Mouse (Mus musculus): ENCODE measurements at regions not wholly inside any gene's neighbourhood (a gene's known extent, or its start where the extent isn't known, plus 50 kb on each side); places are given as distances from the start of the nearest gene placed in this dataset.

DNA sequence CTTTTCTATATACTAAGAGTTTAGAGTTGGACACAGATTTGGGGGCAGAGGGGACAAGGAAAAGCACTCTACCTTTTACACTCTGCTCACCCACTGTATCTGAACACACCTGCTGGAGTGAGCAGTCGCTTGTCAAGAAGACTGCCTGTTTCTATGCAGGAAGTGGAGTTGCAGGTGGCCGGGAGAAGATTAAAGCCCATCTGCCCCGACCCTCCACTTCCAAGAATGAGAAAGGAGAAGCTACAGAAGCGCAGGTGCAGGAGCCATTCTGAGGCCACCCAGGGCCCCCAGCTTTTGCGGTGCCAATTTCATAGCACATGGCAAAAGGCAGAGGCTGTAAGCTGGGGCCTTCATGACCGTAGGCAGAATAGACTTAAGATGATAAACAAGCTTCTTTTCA, 108.4 kb upstream of the Atp6ap2 start:
- DNase-seq = peak; percentile 52

DNA sequence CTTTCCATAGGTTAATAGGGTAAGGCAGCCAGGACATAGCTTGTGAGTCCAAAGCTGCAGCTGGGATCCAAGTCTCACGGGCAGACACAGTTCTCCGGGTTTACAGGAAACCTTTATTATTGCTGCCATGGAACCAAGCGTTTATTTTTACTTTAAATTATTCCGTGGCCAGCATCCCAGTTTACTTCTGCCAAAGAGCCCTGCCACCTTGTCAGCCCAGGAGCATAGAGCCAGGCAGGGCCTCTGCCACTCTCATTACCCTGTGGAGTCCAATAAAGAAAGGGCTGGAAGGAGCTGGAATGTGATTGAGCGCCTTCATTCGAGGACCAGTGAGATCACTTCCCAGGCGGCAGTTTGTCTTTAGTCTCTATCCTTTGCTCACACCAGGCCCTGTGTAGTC, 96.6 kb upstream of the Atp6ap2 start:
- DNase-seq = no peak

DNA sequence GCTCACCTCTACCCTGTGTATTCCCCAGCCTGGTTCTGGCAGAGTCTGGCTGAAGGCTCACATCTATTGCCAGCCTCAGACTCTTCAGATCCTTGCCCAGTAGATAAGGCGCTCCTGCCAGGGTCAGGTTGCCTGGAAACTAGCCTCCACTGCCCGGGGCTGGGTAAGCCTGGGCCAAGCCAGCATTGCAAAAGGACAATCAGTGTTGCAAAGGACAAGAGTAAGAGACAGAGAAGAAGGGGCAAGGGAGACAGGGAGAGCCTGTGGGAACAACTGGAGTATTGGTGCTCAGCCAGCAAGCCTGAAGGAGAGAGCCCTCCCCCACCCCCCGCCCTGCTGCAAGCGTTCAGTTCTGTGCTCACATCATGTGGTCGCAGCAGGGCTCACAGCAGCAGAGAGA, 94.4 kb upstream of the Atp6ap2 start:
- no peak for DNase-seq

DNA sequence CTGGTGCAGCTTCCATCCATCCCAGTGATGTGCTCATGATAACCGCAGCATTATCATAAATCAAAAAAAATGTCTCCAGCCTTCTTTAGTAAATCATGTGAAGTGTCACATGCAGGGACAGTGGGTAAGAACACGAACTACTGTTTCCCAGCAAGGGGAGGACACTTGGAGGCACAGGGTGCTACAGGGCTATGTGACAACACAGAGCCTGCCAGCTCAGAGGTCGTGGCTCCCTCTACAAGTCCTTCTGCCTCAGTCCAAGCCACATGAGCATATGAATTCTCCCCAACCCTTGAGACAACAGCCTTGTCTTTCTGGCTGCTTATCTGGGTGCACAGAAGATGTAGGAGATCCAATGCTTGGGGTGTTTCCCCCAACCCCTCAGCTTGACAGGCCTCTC, 93.7 kb upstream of the Atp6ap2 start:
- no peak for DNase-seq

DNA sequence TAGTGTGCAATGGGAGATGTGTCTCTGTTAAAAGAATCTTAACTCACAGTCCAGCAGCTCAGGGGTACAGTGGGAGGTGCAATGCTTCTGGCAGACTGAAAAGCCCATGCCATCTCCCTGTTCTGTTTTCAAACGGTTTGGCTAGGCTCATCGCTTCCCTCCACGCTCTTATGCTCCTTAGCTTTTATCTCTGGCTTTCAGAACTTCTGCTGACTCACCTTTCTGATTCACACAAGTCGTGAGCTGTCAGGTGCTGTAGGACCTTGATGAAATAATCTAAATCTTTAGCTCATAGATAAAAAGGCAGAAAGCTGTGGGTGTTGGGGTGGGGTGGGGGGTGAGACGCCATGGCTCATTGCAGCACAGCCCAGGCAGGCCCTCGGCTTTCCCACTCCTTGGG, 93.1 kb upstream of the Atp6ap2 start:
- no peak for DNase-seq

DNA sequence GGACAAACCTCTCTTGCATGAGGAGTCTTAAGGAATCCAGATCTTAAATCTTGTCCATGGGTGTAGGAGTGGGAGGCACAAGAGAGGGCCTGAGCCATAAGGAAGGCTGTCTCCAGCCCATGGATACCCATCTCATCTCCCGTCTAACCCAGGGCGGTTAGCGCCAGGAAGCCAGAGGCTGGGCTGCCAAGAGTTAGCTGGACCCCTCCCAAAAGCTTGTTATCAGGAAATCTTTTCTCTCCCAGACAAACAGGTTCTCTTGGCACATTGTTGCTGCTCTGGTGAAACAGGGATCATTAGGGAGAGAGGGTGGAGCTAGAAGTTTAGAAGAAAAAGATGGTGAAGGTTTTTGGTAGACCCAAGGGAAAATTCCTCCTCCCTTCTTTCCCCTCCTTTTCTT, 87.0 kb upstream of the Atp6ap2 start:
- no peak for DNase-seq

DNA sequence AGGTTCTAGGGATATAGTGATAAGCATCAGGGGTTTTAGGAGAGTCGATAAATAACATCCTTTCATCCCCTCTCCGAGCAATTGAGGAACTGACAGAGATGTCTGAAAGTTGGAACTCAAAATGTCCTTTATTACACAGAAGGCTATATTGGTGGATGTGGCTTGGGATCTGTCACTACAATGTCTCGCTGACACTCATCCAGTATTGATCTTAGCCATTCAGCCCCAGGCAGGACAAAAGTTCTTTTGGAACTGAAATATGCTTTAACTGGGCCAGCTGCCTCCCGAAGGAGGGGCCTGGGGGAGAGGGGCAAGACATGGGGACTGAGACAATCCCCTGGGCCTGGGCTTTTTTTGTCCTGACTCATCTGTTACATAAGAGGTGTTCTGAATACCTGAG, 85.2 kb upstream of the Atp6ap2 start:
- no peak for DNase-seq

DNA sequence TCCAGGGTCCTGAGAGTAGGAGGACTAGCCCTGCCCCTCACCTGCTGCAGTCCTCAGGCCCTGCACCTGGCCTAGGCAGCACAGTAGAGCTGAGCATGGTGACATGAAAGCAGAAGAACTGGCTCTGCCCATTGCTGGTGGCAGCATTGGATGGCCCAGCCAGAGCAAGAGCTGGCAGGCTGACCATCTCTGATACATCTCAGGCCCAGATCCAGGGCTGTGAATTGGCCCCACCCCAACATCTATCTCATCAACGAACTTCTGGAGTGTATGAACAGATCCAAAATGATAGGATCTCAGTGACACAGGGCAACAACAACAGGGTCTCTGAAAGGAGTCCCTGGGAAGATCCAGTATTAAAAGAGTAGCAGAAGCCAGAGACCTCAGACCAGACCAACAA, 84.0 kb upstream of the Atp6ap2 start:
- no peak for DNase-seq

DNA sequence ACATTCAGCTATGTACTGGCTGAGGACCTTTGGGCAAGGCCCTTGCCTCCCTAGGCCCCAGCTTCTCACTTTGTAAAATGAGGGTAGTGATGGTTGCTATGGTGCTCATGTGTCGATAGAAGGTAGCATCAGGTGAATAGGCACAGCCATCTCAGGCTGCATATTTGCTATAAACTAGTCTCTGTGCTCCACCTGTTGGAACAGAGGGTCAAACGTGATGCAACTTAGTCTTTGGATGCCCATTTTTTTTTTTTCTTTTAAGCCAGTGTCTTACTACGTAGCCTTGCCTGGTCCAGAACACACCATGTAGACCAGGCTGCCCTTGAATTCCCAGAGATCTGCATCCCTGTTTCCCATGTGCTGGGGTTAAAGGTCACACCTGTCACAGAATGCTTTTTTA, 76.5 kb upstream of the Atp6ap2 start:
- no peak for DNase-seq

DNA sequence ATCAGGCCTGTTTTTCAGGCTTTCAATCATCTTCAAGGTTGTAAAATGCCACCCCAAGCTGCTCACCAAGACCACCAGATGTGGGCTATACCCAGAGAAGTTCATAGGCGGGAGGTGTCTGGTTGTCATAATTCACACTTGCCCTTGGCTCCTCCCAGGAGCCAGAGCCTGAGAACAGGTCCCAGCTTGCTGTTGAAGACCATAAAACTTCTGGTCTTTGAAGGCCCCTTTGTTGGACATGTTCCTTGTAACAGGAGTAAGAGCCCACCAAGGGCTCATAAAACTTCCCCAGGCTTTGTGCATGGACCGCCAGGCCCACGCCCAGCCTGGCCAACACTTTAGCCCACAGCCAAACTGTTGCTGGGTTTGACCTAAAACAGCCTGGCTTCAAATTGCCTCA, 62.6 kb upstream of the Atp6ap2 start:
- no peak for DNase-seq

DNA sequence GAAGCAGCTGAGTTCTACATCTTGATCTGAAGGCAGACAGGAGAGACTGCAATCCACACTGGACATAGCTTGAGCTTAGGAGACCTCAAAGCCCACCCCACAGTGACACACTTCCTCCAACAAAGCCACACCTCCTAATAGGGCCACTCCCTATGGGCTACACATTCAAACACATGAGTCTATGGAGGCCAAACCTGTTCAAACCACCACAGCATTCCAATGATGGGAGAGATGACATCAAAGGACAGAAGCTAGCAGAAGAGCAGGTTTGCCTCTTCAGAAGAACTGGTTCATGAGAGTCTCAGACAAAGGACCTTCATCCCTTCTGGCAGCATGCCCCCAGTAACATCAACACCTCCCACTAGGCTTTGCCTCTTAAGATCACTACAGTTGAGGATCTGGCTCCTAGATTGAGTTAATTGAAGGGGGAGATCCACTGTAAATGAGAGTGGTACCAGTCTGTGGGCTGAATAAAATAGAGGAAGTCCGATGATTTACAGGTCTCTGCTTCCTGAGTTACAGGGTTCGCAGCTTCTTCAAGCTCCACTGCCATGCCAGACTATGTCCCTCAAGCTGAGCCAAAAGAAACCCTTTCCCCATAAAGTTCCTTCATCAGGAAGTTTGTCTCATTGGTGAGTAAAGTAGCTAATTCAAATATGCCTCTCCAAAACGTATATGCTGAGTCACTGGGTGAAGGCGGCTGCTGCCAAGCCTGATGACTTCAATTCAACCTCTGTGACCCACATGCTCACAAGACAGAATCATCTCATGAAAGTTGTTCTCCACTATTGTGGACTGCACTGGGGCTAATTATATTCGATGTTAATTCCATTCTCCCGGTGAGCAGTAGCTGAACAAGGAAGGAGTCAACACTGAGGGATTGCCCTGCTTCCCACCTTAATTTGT, 56.9 kb upstream of the Atp6ap2 start:
- DNase-seq = no peak
